Mouse (Mus musculus): Measurements from ENCODE around the gene Fam3b. TPM values are rescaled to one million over a fixed set of nuclear protein-coding genes. Genes with fewer than 3 reads are reported as not detected.

Fam3b gene
- polyA plus RNA-seq, 2 experiments = 0.14 TPM; not detected in 1

- Histone ChIP-seq H3K4me3 (ENCODE audit: insufficient read depth in 1 of 2, low read depth in 2 of 2, low read length in 2 of 2) (no peak overlapping the region), H3K27me3 (ENCODE audit: control insufficient read depth, insufficient read depth, low read length) (no peaks in the 10 kb centered on the region), H3K4me2 (ENCODE audit: low read depth) (no peak overlapping the region), H3K27ac (no peak overlapping the region), H3K36me3 (replicated peaks; ENCODE audit: control insufficient read depth, insufficient read depth, low read depth) (no peaks in the 10 kb centered on the region), H3K4me1 (replicated peaks; ENCODE audit: control insufficient read depth in 2 of 2, insufficient read depth in 2 of 2, low read length in 1 of 2) (peaks cover 0 to 3% of the 10 kb centered on the region in 2 experiments; a peak in 1 of 4 replicates), H3K9me3 (ENCODE audit: control insufficient read depth, low read length) (no peaks in the 10 kb centered on the region), H3K9ac (replicated peaks) (no peak overlapping the region)
- WGBS (ENCODE audit: insufficient replicate concordance) = 71% methylated on average over 7 of the region's 7 CpGs
- ATAC-seq (ENCODE audit: insufficient read depth) (no peak), DNase-seq (ENCODE audit: low read depth in 3 of 3, low spot score in 3 of 3) (no peak)
- TF ChIP-seq EP300 (IDR thresholded peaks at IDR 0.05; ENCODE audit: low read depth) (no peak), CTCF (IDR thresholded peaks at IDR 0.05; ENCODE audit: low read depth) (no peak)
Observed at GRCm38 (mm10) chr16:97499450-97499849, 15.2 kb downstream of the Fam3b start.

- no peak overlapping the region for H3K27ac ChIP-seq
- ATAC-seq (ENCODE audit: insufficient read depth) (no peak), DNase-seq (ENCODE audit: low read depth in 3 of 3, low spot score in 3 of 3) (no peak)
- H3K27me3 ChIP-seq (ENCODE audit: control insufficient read depth, insufficient read depth, low read length) = no peaks in the 10 kb centered on the region
- no peak overlapping the region for H3K4me2 ChIP-seq (ENCODE audit: low read depth)
- H3K9ac ChIP-seq (replicated peaks) = no peak overlapping the region
- H3K9me3 ChIP-seq (ENCODE audit: control insufficient read depth, low read length) = no peaks in the 10 kb centered on the region
- WGBS (ENCODE audit: insufficient replicate concordance) = 56% methylated on average over 3 of the region's 3 CpGs
- no peaks in the 10 kb centered on the region for H3K36me3 ChIP-seq (replicated peaks; ENCODE audit: control insufficient read depth, insufficient read depth, low read depth)
- peaks cover 0 to 3% of the 10 kb centered on the region in 2 experiments; a peak in 1 of 4 replicates for H3K4me1 ChIP-seq (replicated peaks; ENCODE audit: control insufficient read depth in 2 of 2, insufficient read depth in 2 of 2, low read length in 1 of 2)
- H3K4me3 ChIP-seq (ENCODE audit: insufficient read depth in 1 of 2, low read depth in 2 of 2, low read length in 2 of 2) = no peak overlapping the region
- TF ChIP-seq EP300 (IDR thresholded peaks at IDR 0.05; ENCODE audit: low read depth) = no peak
- TF ChIP-seq CTCF (IDR thresholded peaks at IDR 0.05; ENCODE audit: low read depth) = no peak
Observed at GRCm38 (mm10) chr16:97498139-97498538, 16.5 kb downstream of the Fam3b start.

GRCm38 (mm10) chr16:97497682-97498081, 16.9 kb downstream of the Fam3b start:
- H3K9me3 ChIP-seq (ENCODE audit: control insufficient read depth, low read length) = no peaks in the 10 kb centered on the region
- H3K36me3 ChIP-seq (replicated peaks; ENCODE audit: control insufficient read depth, insufficient read depth, low read depth) = no peaks in the 10 kb centered on the region
- H3K4me3 ChIP-seq (ENCODE audit: insufficient read depth in 1 of 2, low read depth in 2 of 2, low read length in 2 of 2) = no peak overlapping the region
- ATAC-seq (ENCODE audit: insufficient read depth) (peak; percentile 60), DNase-seq (ENCODE audit: low read depth in 3 of 3, low spot score in 3 of 3) (peak; percentile 3 to 17 (median 4))
- H3K4me1 ChIP-seq (replicated peaks; ENCODE audit: control insufficient read depth in 2 of 2, insufficient read depth in 2 of 2, low read length in 1 of 2) = peaks cover 0 to 3% of the 10 kb centered on the region in 2 experiments; a peak in 1 of 4 replicates
- TF ChIP-seq CTCF (IDR thresholded peaks at IDR 0.05; ENCODE audit: low read depth) = no peak
- no peak for TF ChIP-seq EP300 (IDR thresholded peaks at IDR 0.05; ENCODE audit: low read depth)
- no peaks in the 10 kb centered on the region for H3K27me3 ChIP-seq (ENCODE audit: control insufficient read depth, insufficient read depth, low read length)
- no peak overlapping the region for H3K4me2 ChIP-seq (ENCODE audit: low read depth)
- WGBS (ENCODE audit: insufficient replicate concordance) = 48% methylated on average over 5 of the region's 5 CpGs
- no peak overlapping the region for H3K27ac ChIP-seq
- H3K9ac ChIP-seq (replicated peaks) = no peak overlapping the region

- 32% methylated on average over 3 of the region's 3 CpGs for WGBS (ENCODE audit: insufficient replicate concordance)
Observed at GRCm38 (mm10) chr16:97496026-97496425, 18.6 kb downstream of the Fam3b start.

GRCm38 (mm10) chr16:97492369-97492768, 22.2 kb downstream of the Fam3b start:
- Histone ChIP-seq H3K9me3 (ENCODE audit: control insufficient read depth, low read length) (no peaks in the 10 kb centered on the region), H3K9ac (replicated peaks) (no peak overlapping the region), H3K36me3 (replicated peaks; ENCODE audit: control insufficient read depth, insufficient read depth, low read depth) (no peaks in the 10 kb centered on the region), H3K4me1 (replicated peaks; ENCODE audit: control insufficient read depth in 2 of 2, insufficient read depth in 2 of 2, low read length in 1 of 2) (no peaks in the 10 kb centered on the region), H3K27me3 (ENCODE audit: control insufficient read depth, insufficient read depth, low read length) (no peaks in the 10 kb centered on the region), H3K27ac (no peak overlapping the region), H3K4me2 (ENCODE audit: low read depth) (no peak overlapping the region), H3K4me3 (ENCODE audit: insufficient read depth in 1 of 2, low read depth in 2 of 2, low read length in 2 of 2) (no peak overlapping the region)
- WGBS (ENCODE audit: insufficient replicate concordance) = 50% methylated on average over 1 of the region's 1 CpGs
- TF ChIP-seq CTCF (IDR thresholded peaks at IDR 0.05; ENCODE audit: low read depth) (no peak), EP300 (IDR thresholded peaks at IDR 0.05; ENCODE audit: low read depth) (no peak)
- ATAC-seq (ENCODE audit: insufficient read depth) (no peak), DNase-seq (ENCODE audit: low read depth in 3 of 3, low spot score in 3 of 3) (no peak)

More at GRCm38 (mm10) chr16:97496026-97496425, 18.6 kb downstream of the Fam3b start:
- no peak overlapping the region for H3K4me2 ChIP-seq (ENCODE audit: low read depth)
- no peak overlapping the region for H3K9ac ChIP-seq (replicated peaks)
- H3K27me3 ChIP-seq (ENCODE audit: control insufficient read depth, insufficient read depth, low read length) = no peaks in the 10 kb centered on the region
- no peak for TF ChIP-seq CTCF (IDR thresholded peaks at IDR 0.05; ENCODE audit: low read depth)
- no peak overlapping the region for H3K4me3 ChIP-seq (ENCODE audit: insufficient read depth in 1 of 2, low read depth in 2 of 2, low read length in 2 of 2)
- no peak overlapping the region for H3K27ac ChIP-seq
- H3K9me3 ChIP-seq (ENCODE audit: control insufficient read depth, low read length) = no peaks in the 10 kb centered on the region
- DNase-seq (ENCODE audit: low read depth in 3 of 3, low spot score in 3 of 3) (no peak), ATAC-seq (ENCODE audit: insufficient read depth) (no peak)
- peaks cover 0 to 3% of the 10 kb centered on the region in 2 experiments; a peak in 1 of 4 replicates for H3K4me1 ChIP-seq (replicated peaks; ENCODE audit: control insufficient read depth in 2 of 2, insufficient read depth in 2 of 2, low read length in 1 of 2)
- H3K36me3 ChIP-seq (replicated peaks; ENCODE audit: control insufficient read depth, insufficient read depth, low read depth) = no peaks in the 10 kb centered on the region
